Mouse (Mus musculus): ENCODE measurements at regions not wholly inside any gene's neighbourhood (a gene's known extent, or its start where the extent isn't known, plus 50 kb on each side); places are given as distances from the start of the nearest gene placed in this dataset.
"Not testable (repeated sequence)": the region's sequence is repeated elsewhere in the genome, so short reads cannot be mapped to it uniquely, and the experiment has no call there.

GRCm38 (mm10) chr12:117327086-117327485 lies 189.2 kb upstream of the Rapgef5 start:
- DNase-seq, result not testable (repeated sequence)

- DNase-seq, result peak; percentile 18 to 26
Measured at GRCm38 (mm10) chr12:117330418-117330817, 185.9 kb upstream of the Rapgef5 start.

GRCm38 (mm10) chr12:117336856-117337255 lies 179.4 kb upstream of the Rapgef5 start:
- DNase-seq, result peak in 1 of 2 experiments; percentile 10

GRCm38 (mm10) chr12:117342321-117342720 lies 174.0 kb upstream of the Rapgef5 start:
- no peak for DNase-seq

- DNase-seq, result no peak
Measured at GRCm38 (mm10) chr12:117343121-117343520, 173.2 kb upstream of the Rapgef5 start.

- not testable (repeated sequence) for DNase-seq
Measured at GRCm38 (mm10) chr12:117343605-117344004, 172.7 kb upstream of the Rapgef5 start.

- DNase-seq, result no peak
Measured at GRCm38 (mm10) chr12:117344266-117345087, 171.8 kb upstream of the Rapgef5 start.

- DNase-seq, result no peak
Measured at GRCm38 (mm10) chr12:117345088-117345977, 170.9 kb upstream of the Rapgef5 start.

- DNase-seq, result no peak
Measured at GRCm38 (mm10) chr12:117346091-117346490, 170.2 kb upstream of the Rapgef5 start.

GRCm38 (mm10) chr12:117347135-117347534 lies 169.1 kb upstream of the Rapgef5 start:
- DNase-seq, result no peak

GRCm38 (mm10) chr12:117348516-117348915 lies 167.8 kb upstream of the Rapgef5 start:
- DNase-seq, result peak; percentile 56 to 60

- no peak for DNase-seq
Measured at GRCm38 (mm10) chr12:117351900-117352299, 164.4 kb upstream of the Rapgef5 start.

GRCm38 (mm10) chr12:117352511-117352910 lies 163.8 kb upstream of the Rapgef5 start:
- DNase-seq, result no peak

- DNase-seq, result no peak
Measured at GRCm38 (mm10) chr12:117352938-117353337, 163.3 kb upstream of the Rapgef5 start.

- no peak for DNase-seq
Measured at GRCm38 (mm10) chr12:117357811-117358210, 158.5 kb upstream of the Rapgef5 start.

GRCm38 (mm10) chr12:117358891-117359290 lies 157.4 kb upstream of the Rapgef5 start:
- no peak for DNase-seq

- DNase-seq, result no peak
Measured at GRCm38 (mm10) chr12:117360215-117360614, 156.1 kb upstream of the Rapgef5 start.

- no peak for DNase-seq
Measured at GRCm38 (mm10) chr12:117361826-117362225, 154.5 kb upstream of the Rapgef5 start.

GRCm38 (mm10) chr12:117363457-117363856 lies 152.8 kb upstream of the Rapgef5 start:
- not testable (repeated sequence) for DNase-seq

- no peak for DNase-seq
Measured at GRCm38 (mm10) chr12:117365181-117365580, 151.1 kb upstream of the Rapgef5 start.

GRCm38 (mm10) chr12:117365876-117366275 lies 150.4 kb upstream of the Rapgef5 start:
- no peak for DNase-seq

- peak in 1 of 2 experiments; percentile 13 for DNase-seq
Measured at GRCm38 (mm10) chr12:117378297-117378887, 137.9 kb upstream of the Rapgef5 start.

Measured in B cell, adult 2 months (primary cell).